Mouse (Mus musculus) right cerebral cortex, adult 2 months (tissue): ENCODE measurements around the gene Pfkfb4.
A peak's percentile ranks its signal among the peaks of the same experiment; 100 is the strongest.

Source experiments
- DNase-seq, 2 experiments: peaks; one replicate each; pipeline ENCODE4 v3.0.0; 2021 to 2022; ENCODE audit warnings: low spot score in 2 of 2

Pfkfb4 gene

GRCm38 (mm10) chr9:108996411-108996810 is 4.8 kb downstream of the Pfkfb4 start:
- no peak for DNase-seq

GRCm38 (mm10) chr9:108998287-108999166 is 6.9 kb downstream of the Pfkfb4 start:
- DNase-seq, result peak; percentile 29 to 41

- no peak for DNase-seq
These were observed 7.6 kb downstream of the Pfkfb4 start for GRCm38 (mm10) chr9:108999167-108999526.

- peak; percentile 69 to 83 for DNase-seq
These were observed 9.1 kb downstream of the Pfkfb4 start for GRCm38 (mm10) chr9:109000726-109001125.

- peak; percentile 57 for DNase-seq
These were observed 11.6 kb downstream of the Pfkfb4 start for GRCm38 (mm10) chr9:109003201-109003600.

GRCm38 (mm10) chr9:109007025-109007780 is 15.6 kb downstream of the Pfkfb4 start:
- no peak for DNase-seq

- DNase-seq, result no peak
These were observed 16.5 kb downstream of the Pfkfb4 start for GRCm38 (mm10) chr9:109008081-109008480.

GRCm38 (mm10) chr9:109008994-109009635 is 17.5 kb downstream of the Pfkfb4 start:
- peak; percentile 70 for DNase-seq

- DNase-seq, result peak; percentile 51 to 56
These were observed 18.2 kb downstream of the Pfkfb4 start for GRCm38 (mm10) chr9:109009636-109010315.

- DNase-seq, result no peak
These were observed 18.7 kb downstream of the Pfkfb4 start for GRCm38 (mm10) chr9:109010316-109010690.

- DNase-seq, result no peak
These were observed 23.8 kb downstream of the Pfkfb4 start for GRCm38 (mm10) chr9:109015397-109015796.

- DNase-seq, result no peak
These were observed 25.5 kb downstream of the Pfkfb4 start for GRCm38 (mm10) chr9:109016973-109017604.

GRCm38 (mm10) chr9:109021428-109021827 is 29.9 kb downstream of the Pfkfb4 start:
- DNase-seq, result peak in 1 of 2 experiments; percentile 11

- peak; percentile 59 to 70 for DNase-seq
These were observed 31.5 kb downstream of the Pfkfb4 start for GRCm38 (mm10) chr9:109022866-109023685.

GRCm38 (mm10) chr9:109027521-109027920 is 35.9 kb downstream of the Pfkfb4 start:
- no peak for DNase-seq

- DNase-seq, result no peak
These were observed 36.8 kb downstream of the Pfkfb4 start for GRCm38 (mm10) chr9:109028421-109028820.

- DNase-seq, result no peak
These were observed 37.3 kb downstream of the Pfkfb4 start for GRCm38 (mm10) chr9:109028919-109029318.

GRCm38 (mm10) chr9:109030312-109030711 is 38.7 kb downstream of the Pfkfb4 start:
- DNase-seq, result no peak

GRCm38 (mm10) chr9:109031001-109031400 is 39.4 kb downstream of the Pfkfb4 start:
- DNase-seq, result no peak

GRCm38 (mm10) chr9:109031686-109032085 is 40.1 kb downstream of the Pfkfb4 start:
- no peak for DNase-seq
